Mouse (Mus musculus) hindbrain, postnatal 0 days (tissue): ENCODE results near the gene Kbtbd8. TPM values are rescaled to one million over a fixed set of nuclear protein-coding genes. Genes with fewer than 3 reads are reported as not detected.

Experiments used
- ATAC-seq: fragments of 200-750 bp; cut with Nextera tagmentation; 2 replicates; pipeline ENCODE4 v1.8.0; 2017; ENCODE audit warnings: mild to moderate bottlenecking, moderate TSS enrichment, moderate library complexity
- DNase-seq: peaks from one replicate; pipeline ENCODE4 v3.0.0-alpha.2; 2015; ENCODE audit warnings: low spot score
- H3K27ac ChIP-seq: fragments of 300-500 bp; sonication (generic); 2 replicates; pipeline ENCODE4 v1.5.1; 2014; ENCODE audit warnings: mild to moderate bottlenecking
- H3K27me3 ChIP-seq: fragments of 300-500 bp; sonication (generic); 2 replicates; pipeline ENCODE4 v1.6.1; 2014; ENCODE audit warnings: low read length, mixed read lengths; ENCODE audit not compliant: insufficient read depth
- H3K36me3 ChIP-seq: fragments of 300-500 bp; sonication (generic); 2 replicates; pipeline ENCODE4 v1.6.1; 2014; ENCODE audit warnings: low read length, mixed read lengths; ENCODE audit not compliant: insufficient read depth
- H3K4me1 ChIP-seq: fragments of 300-500 bp; sonication (generic); 2 replicates; pipeline ENCODE4 v1.6.1; 2014; ENCODE audit warnings: antibody characterized with exemption, low read length, mixed read lengths; ENCODE audit not compliant: insufficient read depth
- H3K4me2 ChIP-seq: fragments of 300-500 bp; sonication (generic); 2 replicates; pipeline ENCODE4 v1.6.1; 2014; ENCODE audit warnings: low read depth, mild to moderate bottlenecking, low read length, moderate library complexity, mixed read lengths
- H3K4me3 ChIP-seq: fragments of 300-500 bp; sonication (generic); 2 replicates; pipeline ENCODE4 v1.5.1; 2014; ENCODE audit warnings: low read length
- H3K9ac ChIP-seq: fragments of 300-500 bp; sonication (generic); replicated peaks from 2 replicates; pipeline ENCODE4 v1.6.1; 2014; ENCODE audit warnings: mild to moderate bottlenecking, low read length, moderate library complexity, mixed read lengths
- H3K9me3 ChIP-seq: fragments of 300-500 bp; sonication (generic); 2 replicates; pipeline ENCODE4 v1.6.1; 2016; ENCODE audit warnings: low read length, mixed read lengths
- CTCF ChIP-seq: IDR thresholded peaks from 2 replicates; pipeline ENCODE4 v1.5.1; 2016; ENCODE audit warnings: antibody characterized with exemption, control low read depth, low read depth
- WGBS: fragments of 180-500 bp; shearing (Covaris S2); extraction: QIAGEN DNeasy Blood & Tissue Kit; methylation state at CpG from one replicate; pipeline ENCODE4 v1.1.7; 2014; 5-methylcytosine and 5-hydroxymethylcytosine counted together
- polyA plus RNA-seq: library from polyadenylated mRNA; unstranded; fragments of >200 nt; fragmentation: Nextera tagmentation; extraction: Ambion mirVana; gene quantifications from 2 replicates; pipeline ENCODE4 v1.2.1, GENCODE M21; 2015
- total RNA-seq: library from RNA; depleted of rRNA; stranded (reverse); fragments of >200 nt; gene quantifications from 2 replicates; pipeline ENCODE4 v1.2.3, GENCODE M21; 2014

The Kbtbd8 gene
- total and polyA plus RNA-seq, 2 experiments from 2014 or later, result 1.8 to 3.1 TPM

- 86% methylated on average over 3 of the region's 3 CpGs for WGBS
- peak overlapping the region; percentile 25; the same call in 1 of the 2 replicates for H3K4me2 ChIP-seq
- DNase-seq, result no peak
- no peak overlapping the region for H3K4me3 ChIP-seq
- no peak overlapping the region for H3K9ac ChIP-seq
- no peak for TF ChIP-seq CTCF
- no peaks in the 10 kb centered on the region for H3K4me1 ChIP-seq
- no peaks in the 10 kb centered on the region for H3K27me3 ChIP-seq
- peaks cover 7% of the 10 kb centered on the region for H3K36me3 ChIP-seq
- no peak for ATAC-seq
- H3K9me3 ChIP-seq, result no peaks in the 10 kb centered on the region
- H3K27ac ChIP-seq, result no peak overlapping the region
These were observed 2.3 kb downstream of the Kbtbd8 start for GRCm38 (mm10) chr6:95119389-95119788.

GRCm38 (mm10) chr6:95149931-95150534, 33.0 kb downstream of the Kbtbd8 start:
- H3K36me3 ChIP-seq, result no peaks in the 10 kb centered on the region
- 65% methylated on average over 6 of the region's 6 CpGs for WGBS
- H3K4me1 ChIP-seq, result no peaks in the 10 kb centered on the region
- H3K27me3 ChIP-seq, result no peaks in the 10 kb centered on the region
- no peak overlapping the region for H3K4me2 ChIP-seq
- no peak for DNase-seq
- H3K27ac ChIP-seq, result no peak overlapping the region
- no peaks in the 10 kb centered on the region for H3K9me3 ChIP-seq
- H3K4me3 ChIP-seq, result no peak overlapping the region
- no peak for ATAC-seq
- no peak for TF ChIP-seq CTCF
- H3K9ac ChIP-seq, result no peak overlapping the region

DNA sequence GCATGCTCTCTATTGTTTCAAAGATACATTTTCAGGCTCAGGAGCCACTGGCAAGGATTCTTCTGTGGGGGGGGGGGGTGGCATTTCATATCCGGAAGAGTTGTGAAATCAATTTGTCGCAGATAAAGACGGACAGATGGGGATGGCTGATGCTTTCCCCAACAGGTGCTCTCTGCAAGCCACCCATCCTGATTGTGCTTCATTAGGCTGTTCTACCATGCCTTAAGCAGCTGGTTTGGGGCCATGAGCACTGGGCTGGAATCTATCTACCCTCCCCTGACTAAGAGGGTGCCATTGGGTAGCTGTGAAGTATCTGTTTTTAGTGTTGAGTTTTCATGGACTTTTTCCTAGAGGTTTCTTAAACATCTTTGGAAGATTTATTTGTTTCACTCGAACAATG, 33.8 kb downstream of the Kbtbd8 start:
- ATAC-seq (no peak), DNase-seq (no peak)
- no peak overlapping the region for H3K4me2 ChIP-seq
- H3K9me3 ChIP-seq, result no peaks in the 10 kb centered on the region
- H3K4me3 ChIP-seq, result no peak overlapping the region
- no peak overlapping the region for H3K27ac ChIP-seq
- no peak for TF ChIP-seq CTCF
- H3K27me3 ChIP-seq, result no peaks in the 10 kb centered on the region
- no peaks in the 10 kb centered on the region for H3K36me3 ChIP-seq
- H3K4me1 ChIP-seq, result no peaks in the 10 kb centered on the region
- WGBS, result 63% methylated on average over 4 of the region's 4 CpGs
- H3K9ac ChIP-seq, result no peak overlapping the region

DNA sequence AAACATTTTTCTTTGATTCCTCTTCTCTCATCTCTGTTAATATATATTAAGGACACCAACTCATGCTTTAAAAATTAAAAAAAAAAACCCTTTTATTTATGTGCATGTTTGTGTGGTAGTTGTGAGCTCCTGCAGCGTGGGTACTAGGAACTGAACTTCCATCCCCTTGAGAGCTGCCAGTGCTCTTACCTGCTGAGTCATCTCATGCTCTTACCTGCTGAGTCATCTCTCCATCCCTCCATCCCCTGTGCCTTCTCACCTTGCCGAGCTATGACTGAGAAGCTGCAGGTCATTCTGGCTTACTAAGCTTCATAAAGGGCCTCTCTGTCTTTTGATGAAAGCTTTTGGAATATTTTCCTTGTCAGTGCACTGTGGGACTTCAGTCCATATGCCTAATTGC, 34.5 kb downstream of the Kbtbd8 start:
- Histone ChIP-seq H3K9me3 (no peaks in the 10 kb centered on the region), H3K27ac (no peak overlapping the region), H3K27me3 (no peaks in the 10 kb centered on the region), H3K9ac (no peak overlapping the region), H3K36me3 (no peaks in the 10 kb centered on the region), H3K4me2 (no peak overlapping the region), H3K4me3 (no peak overlapping the region), H3K4me1 (no peaks in the 10 kb centered on the region)
- ATAC-seq (no peak), DNase-seq (no peak)
- TF ChIP-seq CTCF, result no peak
- WGBS, result 71% methylated on average over 2 of the region's 2 CpGs

GRCm38 (mm10) chr6:95163965-95164364, 46.9 kb downstream of the Kbtbd8 start:
- TF ChIP-seq CTCF, result no peak
- Histone ChIP-seq H3K27ac (no peak overlapping the region), H3K9me3 (no peaks in the 10 kb centered on the region), H3K4me3 (no peak overlapping the region), H3K36me3 (no peaks in the 10 kb centered on the region), H3K4me2 (no peak overlapping the region), H3K27me3 (no peaks in the 10 kb centered on the region), H3K9ac (no peak overlapping the region), H3K4me1 (no peaks in the 10 kb centered on the region)
- ATAC-seq (no peak), DNase-seq (no peak)
- WGBS, result 73% methylated on average over 4 of the region's 4 CpGs

- Histone ChIP-seq H3K36me3 (no peaks in the 10 kb centered on the region), H3K4me2 (no peak overlapping the region), H3K9ac (no peak overlapping the region), H3K4me1 (no peaks in the 10 kb centered on the region), H3K27ac (no peak overlapping the region), H3K9me3 (no peaks in the 10 kb centered on the region), H3K4me3 (no peak overlapping the region), H3K27me3 (no peaks in the 10 kb centered on the region)
- TF ChIP-seq CTCF, result no peak
- no peak for ATAC-seq
- DNase-seq, result no peak
These were observed 48.6 kb downstream of the Kbtbd8 start for GRCm38 (mm10) chr6:95165630-95166029.

GRCm38 (mm10) chr6:95167668-95168227, 50.7 kb downstream of the Kbtbd8 start:
- Histone ChIP-seq H3K9ac (no peak overlapping the region), H3K27ac (no peak overlapping the region), H3K36me3 (no peaks in the 10 kb centered on the region), H3K4me3 (no peak overlapping the region), H3K4me2 (no peak overlapping the region), H3K27me3 (no peaks in the 10 kb centered on the region), H3K4me1 (no peaks in the 10 kb centered on the region), H3K9me3 (no peaks in the 10 kb centered on the region)
- WGBS, result 13% methylated on average over 5 of the region's 5 CpGs
- ATAC-seq (0 out of 2 replicates have a peak, but pooled peaks have one; percentile 63), DNase-seq (peak; percentile 65)
- no peak for TF ChIP-seq CTCF
